Mouse (Mus musculus) hindbrain, embryonic 13.5 days (tissue): ENCODE data around the gene Tmem91. TPM values are rescaled to one million over a fixed set of nuclear protein-coding genes. Genes with fewer than 3 reads are reported as not detected.

ENCODE experiments used
- polyA plus RNA-seq: library from polyadenylated mRNA; unstranded; fragments of >200 nt; fragmentation: Nextera tagmentation; extraction: Ambion mirVana; gene quantifications from 2 replicates; pipeline ENCODE4 v1.2.1, GENCODE M21; 2015

Gene Tmem91
- polyA plus RNA-seq, 1 experiment from 2014 or later: 15.6 TPM

Other genes starting within 250 kb of the Tmem91 start
- gene Ceacam1, start 197.6 kb downstream of the Tmem91 start, polyA plus RNA-seq: 0.88 and 0.96 TPM in 2 replicates
- 0.12 and 0.16 TPM in 2 replicates for gene Ceacam2, start 135.3 kb downstream of the Tmem91 start, polyA plus RNA-seq
- not detected in 2 replicates for gene Erich4, start 59.3 kb downstream of the Tmem91 start, polyA plus RNA-seq
- gene Dmac2, start 55.8 kb downstream of the Tmem91 start, polyA plus RNA-seq: 35.8 and 42.6 TPM in 2 replicates
- gene B3gnt8, start 48.5 kb downstream of the Tmem91 start, polyA plus RNA-seq: 1.0 and 1.2 TPM in 2 replicates
- gene Bckdha, start 16.2 kb downstream of the Tmem91 start, polyA plus RNA-seq: 46.3 and 49.2 TPM in 2 replicates
- 44.7 and 47.1 TPM in 2 replicates for gene Exosc5, start 16.0 kb downstream of the Tmem91 start, polyA plus RNA-seq
- gene B9d2, start 5.6 kb upstream of the Tmem91 start, polyA plus RNA-seq: 40.0 and 41.5 TPM in 2 replicates
- 0.85 and 1.2 TPM in 2 replicates for gene Tgfb1, start 11.8 kb upstream of the Tmem91 start, polyA plus RNA-seq
- 33.1 and 33.8 TPM in 2 replicates for gene Ccdc97, start 43.9 kb upstream of the Tmem91 start, polyA plus RNA-seq
- gene Hnrnpul1, start 79.6 kb upstream of the Tmem91 start, polyA plus RNA-seq: 49.9 and 50.7 TPM in 2 replicates
- gene Axl, start 113.5 kb upstream of the Tmem91 start, polyA plus RNA-seq: 21.9 and 22.2 TPM in 2 replicates
- gene Cyp2s1, start 141.7 kb upstream of the Tmem91 start, polyA plus RNA-seq: 1.4 and 2.1 TPM in 2 replicates
- gene Cyp2b10, start 222.5 kb upstream of the Tmem91 start, polyA plus RNA-seq: not detected in 2 replicates